Mouse (Mus musculus): ENCODE data around the gene Smdt1. TPM values are rescaled to one million over a fixed set of nuclear protein-coding genes. Genes with fewer than 3 reads are reported as not detected.

Smdt1 gene
- polyA plus RNA-seq, 1 experiment from 2014 or later = 299 TPM

DNA sequence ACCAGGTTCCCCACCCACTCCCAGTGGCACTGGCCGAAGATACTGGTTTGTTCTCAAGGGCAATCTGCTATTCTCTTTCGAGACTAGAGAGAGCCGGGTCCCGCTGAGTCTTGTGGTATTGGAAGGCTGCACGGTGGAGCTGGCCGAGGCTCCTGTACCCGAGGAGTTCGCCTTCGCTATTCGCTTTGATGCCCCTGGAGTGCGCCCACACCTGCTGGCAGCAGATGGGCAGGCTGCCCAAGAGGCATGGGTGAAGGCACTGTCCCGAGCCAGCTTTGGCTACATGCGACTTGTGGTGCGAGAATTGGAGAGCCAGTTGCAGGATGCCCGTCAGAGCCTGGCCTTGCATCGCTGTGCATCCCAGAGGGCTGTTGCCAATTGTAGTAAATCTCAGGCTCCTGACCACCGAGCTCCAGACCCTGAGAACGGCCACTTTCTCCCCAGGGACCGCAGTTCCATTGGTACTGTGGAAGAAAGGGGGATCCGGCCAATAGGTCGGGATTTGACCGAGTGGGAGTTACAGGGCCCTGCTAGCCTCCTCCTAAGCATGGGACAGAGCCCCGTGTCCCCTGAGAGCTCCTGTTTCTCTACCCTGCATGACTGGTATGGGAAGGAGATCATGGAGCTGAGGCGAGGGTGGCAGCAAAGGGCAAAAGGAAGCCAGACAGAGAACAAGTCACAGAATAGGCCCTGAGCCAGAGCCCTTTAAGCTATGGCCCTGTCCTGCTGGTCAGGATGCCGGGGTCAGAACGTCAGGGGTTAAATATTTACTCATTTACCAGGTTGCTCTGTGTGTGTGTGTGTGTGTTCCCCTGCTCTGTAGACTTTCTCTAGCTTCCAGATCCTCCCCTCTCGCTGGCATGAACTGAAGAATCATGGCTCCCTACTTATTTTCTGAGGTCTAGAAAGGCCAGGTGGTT is 4.9 kb downstream of the Smdt1 start:
- WGBS = 88% methylated on average over 27 of the region's 27 CpGs
- Histone ChIP-seq H3K36me3 (peaks cover 19% of the 10 kb centered on the region), H3K4me2 (peak overlapping the region; percentile 37), H3K27me3 (replicated peaks) (no peaks in the 10 kb centered on the region), H3K4me3 (no peak overlapping the region), H3K9ac (no peak overlapping the region), H3K27ac (ENCODE audit: poor library complexity, severe bottlenecking) (no peak overlapping the region), H3K9me3 (replicated peaks) (no peaks in the 10 kb centered on the region), H3K4me1 (replicated peaks) (peaks cover 45% of the 10 kb centered on the region)
- ATAC-seq (ENCODE audit: insufficient number of reproducible peaks, low FRiP score) = no peak

DNA sequence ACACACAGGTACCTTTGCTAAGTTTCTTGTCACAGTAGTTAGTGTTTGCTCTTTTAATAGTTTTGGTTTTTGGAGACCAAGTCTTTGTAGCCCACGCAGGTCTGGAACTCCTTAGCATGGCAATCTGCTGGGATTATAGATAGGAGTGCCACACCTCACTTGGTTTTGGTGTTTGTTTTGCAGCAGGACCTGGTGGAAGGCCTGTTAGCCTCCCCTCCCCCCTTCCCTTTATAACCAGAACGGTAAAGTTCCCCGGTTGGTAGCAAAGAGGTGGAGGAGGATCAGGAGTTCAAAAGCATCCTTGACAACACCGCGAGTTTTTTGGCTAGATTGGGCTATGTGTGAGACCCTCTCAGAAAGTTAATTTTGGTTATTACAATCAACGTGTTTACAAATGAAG is 6.2 kb downstream of the Smdt1 start:
- H3K27me3 ChIP-seq (replicated peaks) = no peaks in the 10 kb centered on the region

DNA sequence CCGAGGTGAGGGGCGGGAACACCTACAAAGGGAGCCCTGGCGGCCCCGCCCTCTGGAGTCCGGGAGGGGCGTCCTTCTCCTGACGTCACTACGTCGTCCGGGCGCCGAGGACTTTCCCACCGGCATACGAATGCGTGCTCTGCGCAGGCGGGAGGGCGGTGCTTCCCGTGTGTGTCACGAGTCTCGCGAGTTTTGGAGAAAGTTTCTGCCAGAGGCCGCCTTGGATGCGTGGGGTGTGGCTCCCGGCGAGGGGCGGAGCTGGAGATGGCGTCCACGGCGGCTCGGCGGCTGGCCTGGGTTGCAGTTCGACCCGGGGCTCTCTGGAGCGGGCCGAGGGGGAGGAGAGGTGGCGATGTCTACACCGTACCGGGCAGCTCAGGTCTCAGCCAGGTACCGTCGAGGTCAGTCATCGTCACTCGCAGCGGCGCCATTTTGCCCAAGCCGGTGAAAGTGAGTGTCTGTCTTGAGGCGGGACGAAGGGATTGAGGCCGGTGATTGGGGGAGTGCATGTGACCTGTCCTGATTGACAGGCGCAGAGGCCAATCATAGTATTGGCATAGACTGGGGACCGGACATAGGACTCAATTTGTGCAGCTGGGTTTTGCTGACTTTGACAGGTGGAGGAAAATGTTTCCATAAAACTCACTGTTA is 7.2 kb downstream of the Smdt1 start:
- H3K27me3 ChIP-seq (replicated peaks) = no peaks in the 10 kb centered on the region
- WGBS = under 1% methylated on average over 51 of the region's 51 CpGs
- H3K4me3 ChIP-seq = peak overlapping the region; percentile 70
- H3K4me2 ChIP-seq = peak overlapping the region; percentile 90
- H3K36me3 ChIP-seq = peaks cover 42% of the 10 kb centered on the region
- H3K27ac ChIP-seq (ENCODE audit: poor library complexity, severe bottlenecking) = peak overlapping the region; percentile 83
- H3K4me1 ChIP-seq (replicated peaks) = peaks cover 32% of the 10 kb centered on the region
- ATAC-seq (ENCODE audit: insufficient number of reproducible peaks, low FRiP score) = peak; percentile 95
- peak overlapping the region; percentile 79 for H3K9ac ChIP-seq
- H3K9me3 ChIP-seq (replicated peaks) = no peaks in the 10 kb centered on the region

More for the DNA sequence above, 6.2 kb downstream of the Smdt1 start:
- no peak for ATAC-seq (ENCODE audit: insufficient number of reproducible peaks, low FRiP score)
- H3K9ac ChIP-seq = no peak overlapping the region
- H3K9me3 ChIP-seq (replicated peaks) = no peaks in the 10 kb centered on the region
- H3K27ac ChIP-seq (ENCODE audit: poor library complexity, severe bottlenecking) = no peak overlapping the region
- no peak overlapping the region; the same call in 1 of the 2 replicates for H3K4me3 ChIP-seq
- H3K4me1 ChIP-seq (replicated peaks) = peaks cover 39% of the 10 kb centered on the region
- WGBS = 87% methylated on average over 6 of the region's 6 CpGs
- H3K36me3 ChIP-seq = peaks cover 33% of the 10 kb centered on the region
- H3K4me2 ChIP-seq = peak overlapping the region; percentile 90

DNA sequence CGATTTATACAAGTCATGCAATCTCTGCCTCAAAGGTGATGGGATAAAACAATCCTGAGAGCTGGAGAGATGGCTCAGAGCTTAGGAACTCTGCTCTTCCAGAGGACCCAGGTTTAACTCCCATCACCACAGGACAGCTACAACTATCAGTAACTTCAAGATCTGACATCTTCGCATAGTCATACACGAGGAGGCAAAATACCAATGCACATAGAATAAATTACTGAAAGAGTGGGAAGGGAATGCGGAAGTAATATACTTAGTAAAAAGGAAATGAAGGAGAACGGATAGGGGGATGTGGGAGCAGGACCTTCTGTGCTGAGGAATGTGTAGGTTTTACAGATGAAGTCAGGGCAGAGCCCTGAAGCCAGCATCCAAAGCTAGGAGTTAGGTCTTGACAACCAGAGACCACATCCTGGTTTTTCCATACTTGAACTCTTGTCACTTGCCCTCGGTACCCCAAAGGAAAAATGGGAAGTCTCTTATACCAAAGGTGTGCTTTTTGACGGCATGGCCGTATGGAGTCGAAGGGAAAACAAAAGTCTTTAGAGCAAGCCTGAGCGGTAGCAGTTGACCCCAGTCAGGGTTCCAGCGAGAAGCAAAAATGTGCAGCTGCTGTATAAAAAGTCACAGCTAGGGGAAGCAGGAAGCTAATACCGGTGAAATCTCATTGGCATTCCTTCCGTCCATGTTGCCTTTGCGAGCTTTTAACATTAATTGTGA is 8.0 kb downstream of the Smdt1 start:
- H3K36me3 ChIP-seq = peaks cover 45% of the 10 kb centered on the region
- H3K4me2 ChIP-seq = peak overlapping the region; percentile 90
- peak overlapping the region; percentile 80 for H3K27ac ChIP-seq (ENCODE audit: poor library complexity, severe bottlenecking)
- H3K4me1 ChIP-seq (replicated peaks) = peaks cover 31% of the 10 kb centered on the region
- 47% methylated on average over 14 of the region's 14 CpGs for WGBS
- no peak for ATAC-seq (ENCODE audit: insufficient number of reproducible peaks, low FRiP score)
- H3K9ac ChIP-seq = peak overlapping the region; percentile 79
- peak overlapping the region; percentile 70 for H3K4me3 ChIP-seq
- H3K27me3 ChIP-seq (replicated peaks) = no peaks in the 10 kb centered on the region
- H3K9me3 ChIP-seq (replicated peaks) = no peaks in the 10 kb centered on the region

DNA sequence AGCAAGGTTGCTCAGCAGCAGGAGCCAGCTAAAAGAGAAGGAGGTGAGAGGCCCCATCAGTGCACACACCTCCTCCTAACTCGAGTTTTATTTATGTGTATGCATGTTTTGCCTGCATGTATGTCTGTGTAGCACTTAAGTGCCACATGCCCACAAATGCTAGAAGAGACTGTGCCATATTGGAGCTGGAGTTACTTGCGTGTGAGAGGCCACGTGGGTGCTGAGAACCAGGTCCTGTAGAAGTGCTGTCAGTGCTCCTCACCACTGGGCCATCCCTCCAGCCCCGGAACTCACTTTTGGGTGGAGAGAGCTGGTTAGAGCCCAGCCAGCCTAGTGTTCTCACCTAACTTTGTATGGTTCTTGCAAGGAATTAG is 8.5 kb downstream of the Smdt1 start:
- peak overlapping the region; percentile 80; the same call in 1 of the 2 replicates for H3K27ac ChIP-seq (ENCODE audit: poor library complexity, severe bottlenecking)
- peak overlapping the region; percentile 79 for H3K9ac ChIP-seq

DNA sequence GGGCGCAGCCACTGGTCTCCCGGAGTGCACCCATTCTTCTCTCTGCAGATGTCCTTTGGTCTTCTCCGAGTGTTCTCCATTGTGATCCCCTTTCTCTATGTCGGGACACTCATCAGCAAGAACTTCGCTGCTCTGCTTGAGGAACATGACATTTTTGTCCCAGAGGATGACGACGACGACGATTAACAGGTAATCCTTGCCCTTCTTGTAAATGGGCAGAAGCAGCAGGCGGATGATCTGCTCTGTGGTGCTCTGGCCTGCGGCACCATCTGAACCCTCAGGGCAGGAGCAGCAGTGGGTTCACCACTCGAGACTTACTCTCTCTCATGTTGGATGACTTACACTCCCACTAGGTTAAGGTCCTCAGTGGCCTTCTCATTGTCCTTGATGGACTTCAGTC is 9.1 kb downstream of the Smdt1 start:
- H3K9ac ChIP-seq = 0 out of 2 replicates have a peak overlapping the region, but pooled peaks have one; percentile 8
- H3K27me3 ChIP-seq (replicated peaks) = no peaks in the 10 kb centered on the region
- H3K4me3 ChIP-seq = no peak overlapping the region
- 92% methylated on average over 12 of the region's 12 CpGs for WGBS
- peaks cover 33% of the 10 kb centered on the region for H3K4me1 ChIP-seq (replicated peaks)
- ATAC-seq (ENCODE audit: insufficient number of reproducible peaks, low FRiP score) = no peak
- no peak overlapping the region for H3K27ac ChIP-seq (ENCODE audit: poor library complexity, severe bottlenecking)
- H3K36me3 ChIP-seq = peaks cover 45% of the 10 kb centered on the region
- H3K4me2 ChIP-seq = peak overlapping the region; percentile 90; the same call in 1 of the 2 replicates
- H3K9me3 ChIP-seq (replicated peaks) = no peaks in the 10 kb centered on the region

More for the DNA sequence above, 8.5 kb downstream of the Smdt1 start:
- H3K27me3 ChIP-seq (replicated peaks) = no peaks in the 10 kb centered on the region
- H3K4me3 ChIP-seq = peak overlapping the region; percentile 70
- WGBS = 79% methylated on average over 4 of the region's 4 CpGs
- H3K4me2 ChIP-seq = peak overlapping the region; percentile 90
- no peaks in the 10 kb centered on the region for H3K9me3 ChIP-seq (replicated peaks)
- H3K4me1 ChIP-seq (replicated peaks) = peaks cover 31% of the 10 kb centered on the region
- no peak for ATAC-seq (ENCODE audit: insufficient number of reproducible peaks, low FRiP score)
- peaks cover 45% of the 10 kb centered on the region for H3K36me3 ChIP-seq

DNA sequence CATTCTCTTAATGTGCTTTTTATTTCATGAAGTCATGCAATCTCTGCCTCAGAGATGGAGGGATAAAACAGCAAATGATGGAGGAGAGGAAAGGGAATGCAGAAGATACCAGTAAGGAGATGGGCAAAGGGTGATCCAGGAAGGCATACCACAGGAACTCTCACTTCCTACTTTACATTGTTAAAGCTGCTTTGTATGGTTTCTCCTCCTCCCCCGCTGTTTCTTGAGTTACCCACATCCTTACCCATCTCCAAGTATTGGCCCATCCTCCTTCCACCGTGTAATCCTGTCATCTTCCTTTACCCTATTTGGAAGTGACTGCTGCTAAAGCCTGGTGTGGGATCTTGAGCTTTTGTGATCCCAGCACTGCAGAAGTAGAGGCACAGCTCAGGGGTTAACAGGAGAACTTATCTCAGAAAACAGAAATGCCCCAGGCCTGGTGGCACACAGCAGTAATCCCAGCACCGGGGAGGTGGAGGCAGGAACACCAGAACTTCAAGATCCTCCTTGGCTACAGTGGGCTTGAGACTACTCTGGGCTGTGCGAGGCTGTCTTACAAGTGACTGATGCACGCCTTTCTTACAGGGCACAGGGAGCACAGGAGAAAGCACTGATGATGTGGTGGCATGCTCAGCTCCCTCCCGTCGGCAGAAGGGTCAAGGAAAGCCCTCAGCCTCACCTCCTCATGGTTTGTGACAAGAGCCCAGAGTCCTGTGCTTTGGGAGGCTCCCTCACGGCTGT is 9.7 kb downstream of the Smdt1 start:
- Histone ChIP-seq H3K36me3 (peaks cover 43% of the 10 kb centered on the region), H3K9ac (no peak overlapping the region), H3K4me2 (no peak overlapping the region), H3K4me3 (no peak overlapping the region), H3K27ac (ENCODE audit: poor library complexity, severe bottlenecking) (no peak overlapping the region), H3K27me3 (replicated peaks) (no peaks in the 10 kb centered on the region), H3K9me3 (replicated peaks) (no peaks in the 10 kb centered on the region), H3K4me1 (replicated peaks) (peaks cover 34% of the 10 kb centered on the region)
- WGBS = 87% methylated on average over 8 of the region's 8 CpGs
- ATAC-seq (ENCODE audit: insufficient number of reproducible peaks, low FRiP score) = no peak

DNA sequence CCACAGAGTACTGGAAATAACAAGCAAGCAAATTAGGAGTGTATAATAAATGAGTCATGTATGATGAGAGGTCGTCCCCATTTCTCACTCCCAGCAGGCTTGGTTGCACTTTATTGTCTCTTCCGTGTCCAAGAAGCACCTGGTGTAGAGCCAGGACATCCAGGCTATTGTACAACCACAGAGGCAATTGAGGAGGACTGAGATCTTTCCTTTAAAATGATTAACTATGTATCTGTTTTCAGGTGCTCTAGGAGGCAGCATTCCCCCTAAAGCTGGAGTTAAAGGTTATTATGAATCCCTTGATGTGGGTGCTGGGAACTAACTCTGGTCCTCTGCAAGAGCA is 10.2 kb downstream of the Smdt1 start:
- H3K9me3 ChIP-seq (replicated peaks) = no peaks in the 10 kb centered on the region
- no peak overlapping the region for H3K4me2 ChIP-seq
- no peak overlapping the region for H3K27ac ChIP-seq (ENCODE audit: poor library complexity, severe bottlenecking)
- H3K4me3 ChIP-seq = no peak overlapping the region
- no peaks in the 10 kb centered on the region for H3K27me3 ChIP-seq (replicated peaks)
- no peak for ATAC-seq (ENCODE audit: insufficient number of reproducible peaks, low FRiP score)
- no peak overlapping the region for H3K9ac ChIP-seq
- peaks cover 41% of the 10 kb centered on the region for H3K36me3 ChIP-seq
- 91% methylated on average over 2 of the region's 2 CpGs for WGBS
- peaks cover 34% of the 10 kb centered on the region for H3K4me1 ChIP-seq (replicated peaks)

DNA sequence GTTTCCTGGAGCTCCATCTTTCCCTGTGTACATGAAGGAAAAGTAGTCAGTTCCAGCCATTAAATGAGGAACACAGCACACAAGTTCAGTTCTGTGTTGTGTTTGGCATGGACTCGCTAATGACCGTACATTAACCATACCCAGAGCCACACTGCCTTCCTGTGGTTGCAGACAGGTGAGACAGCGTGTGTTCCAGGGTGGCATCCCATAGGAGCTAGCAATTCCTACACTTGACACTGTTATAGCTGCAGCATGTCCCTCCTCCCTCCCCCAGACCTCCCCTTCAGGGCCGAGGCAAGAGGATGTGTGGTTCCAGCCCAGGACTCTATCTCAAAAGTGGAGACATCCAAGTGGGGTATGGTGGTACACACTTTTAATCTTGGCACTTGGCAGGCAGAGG is 11.6 kb downstream of the Smdt1 start:
- no peaks in the 10 kb centered on the region for H3K9me3 ChIP-seq (replicated peaks)
- WGBS = 80% methylated on average over 4 of the region's 4 CpGs
- H3K36me3 ChIP-seq = peaks cover 41% of the 10 kb centered on the region
- H3K4me1 ChIP-seq (replicated peaks) = peaks cover 36% of the 10 kb centered on the region
- no peak overlapping the region for H3K4me2 ChIP-seq
- no peak overlapping the region for H3K4me3 ChIP-seq
- no peak for ATAC-seq (ENCODE audit: insufficient number of reproducible peaks, low FRiP score)
- H3K27me3 ChIP-seq (replicated peaks) = no peaks in the 10 kb centered on the region
- H3K9ac ChIP-seq = no peak overlapping the region
- no peak overlapping the region for H3K27ac ChIP-seq (ENCODE audit: poor library complexity, severe bottlenecking)

DNA sequence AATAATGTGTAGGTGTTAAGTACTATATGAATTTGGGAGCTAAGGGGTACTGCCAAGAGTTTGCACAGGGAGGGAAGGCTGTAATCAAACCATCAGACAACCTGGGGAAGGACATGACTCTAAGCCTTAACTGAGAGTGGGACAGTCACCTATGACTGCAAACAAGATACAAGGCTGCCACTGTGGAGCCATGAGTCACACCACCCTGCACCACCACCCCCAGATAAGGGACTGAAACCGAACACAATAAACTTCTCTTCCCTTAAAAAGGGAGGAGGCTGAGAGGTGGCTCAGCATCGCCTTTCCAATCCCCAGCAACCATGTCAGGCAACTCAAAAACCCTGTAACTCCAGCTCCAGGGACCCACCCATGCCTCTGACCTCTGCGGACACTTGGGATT is 12.7 kb downstream of the Smdt1 start:
- H3K4me3 ChIP-seq = no peak overlapping the region; the same call in 1 of the 2 replicates
- peak overlapping the region; percentile 88 for H3K4me2 ChIP-seq
- ATAC-seq (ENCODE audit: insufficient number of reproducible peaks, low FRiP score) = peak; percentile 63
- H3K4me1 ChIP-seq (replicated peaks) = peaks cover 36% of the 10 kb centered on the region
- H3K9ac ChIP-seq = peak overlapping the region; percentile 63
- no peaks in the 10 kb centered on the region for H3K27me3 ChIP-seq (replicated peaks)
- 36% methylated on average over 3 of the region's 3 CpGs for WGBS
- H3K36me3 ChIP-seq = peaks cover 41% of the 10 kb centered on the region
- peak overlapping the region; percentile 65 for H3K27ac ChIP-seq (ENCODE audit: poor library complexity, severe bottlenecking)
- H3K9me3 ChIP-seq (replicated peaks) = no peaks in the 10 kb centered on the region
